Mouse (Mus musculus): ENCODE data around the gene Cda. TPM values are rescaled to one million over a fixed set of nuclear protein-coding genes. Genes with fewer than 3 reads are reported as not detected.

Cda gene
- polyA plus RNA-seq, 1 experiment = 0.33 TPM

- H3K27me3 ChIP-seq (ENCODE audit: control insufficient read depth, insufficient read depth, low read length) = 0 out of 2 replicates have a peak, but pooled peaks cover 1% of the 10 kb centered on the region
- H3K4me3 ChIP-seq (ENCODE audit: extremely low read depth, insufficient read depth, insufficient read length) = no peak overlapping the region
- no peaks in the 10 kb centered on the region for H3K4me1 ChIP-seq (ENCODE audit: control insufficient read depth, insufficient read depth, insufficient read length)
- TF ChIP-seq POLR2A (IDR thresholded peaks at IDR 0.05; ENCODE audit: low read depth, low read length) (no peak), CTCF (IDR thresholded peaks at IDR 0.05; ENCODE audit: extremely low read depth, insufficient read depth, insufficient read length, insufficient replicate concordance) (no peak)
- no peak for DNase-seq (ENCODE audit: low read depth in 1 of 2, low spot score in 2 of 2)
- 24% methylated on average over 12 of the region's 13 CpGs for WGBS
- H3K27ac ChIP-seq (ENCODE audit: insufficient read depth, low read length) = no peak overlapping the region
- H3K36me3 ChIP-seq (ENCODE audit: control insufficient read depth, insufficient read depth, low read length) = no peaks in the 10 kb centered on the region
Observed at GRCm38 (mm10) chr4:138407479-138408194, 39.8 kb upstream of the Cda start.

DNA sequence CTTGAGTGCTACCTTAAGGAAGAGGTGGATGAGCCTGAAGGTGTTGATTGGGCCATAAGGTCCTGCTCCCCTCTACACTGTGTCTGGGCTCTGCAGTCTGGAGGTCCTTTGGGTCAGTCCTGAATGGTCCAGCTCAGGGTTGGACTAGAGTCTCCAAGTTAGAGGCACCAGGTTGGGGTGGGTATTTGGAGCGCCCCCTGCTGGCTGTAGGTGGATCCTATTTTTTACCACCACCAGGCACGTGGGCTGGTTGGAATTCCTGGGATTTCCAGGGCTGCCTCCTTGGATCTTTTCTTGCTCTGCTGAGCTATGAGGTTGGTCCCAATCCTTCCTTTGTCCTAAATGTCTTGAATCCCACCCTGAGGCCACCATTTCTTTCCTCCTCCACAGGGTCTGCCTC is 37.0 kb upstream of the Cda start:
- no peaks in the 10 kb centered on the region for H3K36me3 ChIP-seq (ENCODE audit: control insufficient read depth, insufficient read depth, low read length)
- no peak for TF ChIP-seq POLR2A (IDR thresholded peaks at IDR 0.05; ENCODE audit: low read depth, low read length)
- peak; percentile 70; the same call in 1 of the 2 replicates for TF ChIP-seq CTCF (IDR thresholded peaks at IDR 0.05; ENCODE audit: extremely low read depth, insufficient read depth, insufficient read length, insufficient replicate concordance)
- 11% methylated on average over 2 of the region's 2 CpGs for WGBS
- DNase-seq (ENCODE audit: low read depth in 1 of 2, low spot score in 2 of 2) = peak in 1 of 2 experiments; percentile 29
- 0 out of 2 replicates have a peak, but pooled peaks cover 1% of the 10 kb centered on the region for H3K27me3 ChIP-seq (ENCODE audit: control insufficient read depth, insufficient read depth, low read length)
- H3K4me3 ChIP-seq (ENCODE audit: extremely low read depth, insufficient read depth, insufficient read length) = no peak overlapping the region
- no peak overlapping the region for H3K27ac ChIP-seq (ENCODE audit: insufficient read depth, low read length)
- no peaks in the 10 kb centered on the region for H3K4me1 ChIP-seq (ENCODE audit: control insufficient read depth, insufficient read depth, insufficient read length)

DNA sequence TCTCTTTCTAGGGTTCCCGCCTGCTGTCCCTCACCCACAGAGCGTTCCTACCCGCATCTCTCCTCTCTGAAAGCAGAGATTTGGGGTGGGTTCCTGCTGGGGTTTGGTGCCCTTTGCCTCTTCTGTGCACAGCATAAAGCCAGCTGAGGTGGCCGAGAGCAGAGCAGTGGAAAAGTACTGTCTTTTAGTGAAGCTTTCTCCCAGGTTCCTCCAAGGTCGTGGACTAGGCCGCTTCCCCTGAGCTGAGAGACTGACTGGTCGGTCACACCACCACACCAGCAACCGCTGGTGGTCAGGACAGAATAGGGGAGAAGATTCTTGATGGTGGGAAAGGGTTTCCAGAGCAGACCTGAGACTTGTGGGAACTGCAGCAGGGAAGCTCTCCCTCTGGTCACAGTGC is 28.9 kb upstream of the Cda start:
- 16% methylated on average over 8 of the region's 8 CpGs for WGBS
- peaks cover 19% of the 10 kb centered on the region for H3K27me3 ChIP-seq (ENCODE audit: control insufficient read depth, insufficient read depth, low read length)
- DNase-seq (ENCODE audit: low read depth in 1 of 2, low spot score in 2 of 2) = no peak

DNA sequence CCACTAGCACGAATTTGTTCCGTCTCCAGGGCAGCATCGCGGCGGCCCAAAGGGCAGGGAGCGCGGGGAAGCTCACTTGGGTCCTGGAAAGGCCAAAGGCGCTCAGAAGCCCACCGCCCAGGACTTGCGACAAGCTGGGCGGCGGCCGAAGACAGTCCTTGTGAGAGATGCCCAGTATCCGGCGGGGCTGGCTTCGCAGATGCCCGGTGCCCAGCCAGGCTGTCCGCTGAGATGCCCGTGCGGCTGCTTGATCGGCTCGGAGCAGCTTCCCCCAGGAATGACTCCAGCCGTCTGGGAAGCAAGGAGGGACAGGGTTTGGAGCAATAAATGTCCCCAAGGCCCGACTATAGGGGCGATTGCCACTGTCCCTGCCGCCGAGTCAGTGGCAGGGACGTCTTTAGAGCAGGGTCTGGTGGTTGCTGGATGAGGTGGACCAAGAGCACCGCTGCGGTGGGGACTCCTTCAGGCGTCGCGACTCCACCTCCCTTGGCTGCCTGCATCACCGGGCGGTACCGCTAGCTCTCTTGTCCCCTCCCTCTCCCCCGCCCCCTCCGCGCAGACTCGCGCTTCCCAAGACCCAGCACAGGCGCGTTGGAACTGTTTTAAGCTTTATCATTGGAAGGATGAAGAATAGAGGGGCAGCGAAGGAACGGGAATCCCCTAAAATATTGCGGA is 28.3 kb upstream of the Cda start, which contains the start of gene Fam43b:
Gene Fam43b, minus strand, starts transcription at position 558 of the 675 bp plus-strand sequence.
- peaks cover 19% of the 10 kb centered on the region for H3K27me3 ChIP-seq (ENCODE audit: control insufficient read depth, insufficient read depth, low read length)
- 3% methylated on average over 46 of the region's 46 CpGs for WGBS
- H3K27ac ChIP-seq (ENCODE audit: insufficient read depth, low read length) = no peak within 1 kb of the TSS
- DNase-seq (ENCODE audit: low read depth in 1 of 2, low spot score in 2 of 2) = no peak
- H3K4me3 ChIP-seq (ENCODE audit: extremely low read depth, insufficient read depth, insufficient read length) = no peak within 1 kb of the TSS
- no peaks in the 10 kb centered on the region; the same call in 1 of the 2 replicates for H3K4me1 ChIP-seq (ENCODE audit: control insufficient read depth, insufficient read depth, insufficient read length)
- TF ChIP-seq POLR2A (IDR thresholded peaks at IDR 0.05; ENCODE audit: low read depth, low read length) (no peak), CTCF (IDR thresholded peaks at IDR 0.05; ENCODE audit: extremely low read depth, insufficient read depth, insufficient read length, insufficient replicate concordance) (no peak)
- H3K36me3 ChIP-seq (ENCODE audit: control insufficient read depth, insufficient read depth, low read length) = no peaks in the 10 kb centered on the region

More for the DNA sequence above, 28.9 kb upstream of the Cda start:
- Histone ChIP-seq H3K27ac (ENCODE audit: insufficient read depth, low read length) (no peak overlapping the region), H3K4me1 (ENCODE audit: control insufficient read depth, insufficient read depth, insufficient read length) (no peaks in the 10 kb centered on the region; the same call in 1 of the 2 replicates), H3K4me3 (ENCODE audit: extremely low read depth, insufficient read depth, insufficient read length) (no peak overlapping the region), H3K36me3 (ENCODE audit: control insufficient read depth, insufficient read depth, low read length) (no peaks in the 10 kb centered on the region)
- no peak for TF ChIP-seq POLR2A (IDR thresholded peaks at IDR 0.05; ENCODE audit: low read depth, low read length)
- TF ChIP-seq CTCF (IDR thresholded peaks at IDR 0.05; ENCODE audit: extremely low read depth, insufficient read depth, insufficient read length, insufficient replicate concordance) = no peak

DNA sequence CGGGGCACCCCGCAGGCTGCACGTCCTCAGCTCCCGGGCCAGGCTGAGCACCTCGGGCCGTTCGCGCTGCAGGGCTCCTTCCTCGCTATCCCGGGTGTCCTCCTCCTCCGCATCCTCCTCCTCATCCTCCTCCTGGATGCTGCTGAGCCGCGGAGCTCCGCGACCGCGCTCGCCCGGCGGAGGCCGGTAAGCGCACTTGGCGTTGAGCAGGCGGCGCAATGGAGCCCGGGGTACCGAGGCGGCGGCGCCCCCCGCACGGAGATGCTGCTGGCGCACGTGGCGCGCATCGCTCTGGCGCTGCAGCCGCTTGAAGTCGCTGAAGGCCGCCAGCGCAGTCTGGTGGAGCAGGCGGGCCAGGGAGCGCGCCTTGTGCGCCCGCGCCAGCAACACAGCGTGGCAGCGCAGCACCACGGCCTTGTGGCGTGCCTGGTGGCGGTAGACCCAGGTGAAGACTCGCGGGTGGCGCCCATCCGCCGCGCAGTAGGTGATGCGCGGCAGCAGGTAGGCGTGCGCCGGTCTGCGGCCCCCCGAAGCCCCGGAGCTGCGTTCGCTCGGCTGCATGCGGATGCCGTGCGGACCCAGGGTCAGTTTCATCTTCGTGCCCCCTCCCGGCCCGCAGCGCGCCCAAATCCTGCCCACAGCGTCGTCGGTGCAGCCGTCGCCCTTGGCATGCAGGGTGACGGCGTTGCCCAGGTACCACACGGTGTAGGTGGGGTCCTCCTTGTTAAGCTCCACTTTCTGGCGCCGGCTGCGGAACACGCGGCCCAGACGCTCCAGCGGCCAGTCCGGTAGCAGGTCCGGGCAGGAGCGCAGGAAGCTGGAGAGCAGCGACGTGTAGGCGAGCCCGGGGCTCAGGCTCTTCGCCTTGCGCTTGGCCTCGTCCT is 27.5 kb upstream of the Cda start:
- H3K27ac ChIP-seq (ENCODE audit: insufficient read depth, low read length) = no peak overlapping the region
- no peaks in the 10 kb centered on the region; the same call in 1 of the 2 replicates for H3K4me1 ChIP-seq (ENCODE audit: control insufficient read depth, insufficient read depth, insufficient read length)
- peaks cover 19% of the 10 kb centered on the region for H3K27me3 ChIP-seq (ENCODE audit: control insufficient read depth, insufficient read depth, low read length)
- DNase-seq (ENCODE audit: low read depth in 1 of 2, low spot score in 2 of 2) = no peak
- TF ChIP-seq CTCF (IDR thresholded peaks at IDR 0.05; ENCODE audit: extremely low read depth, insufficient read depth, insufficient read length, insufficient replicate concordance) (no peak), POLR2A (IDR thresholded peaks at IDR 0.05; ENCODE audit: low read depth, low read length) (no peak)
- no peak overlapping the region for H3K4me3 ChIP-seq (ENCODE audit: extremely low read depth, insufficient read depth, insufficient read length)
- WGBS = 5% methylated on average over 102 of the region's 103 CpGs
- H3K36me3 ChIP-seq (ENCODE audit: control insufficient read depth, insufficient read depth, low read length) = no peaks in the 10 kb centered on the region

GRCm38 (mm10) chr4:138393703-138394102 is 25.9 kb upstream of the Cda start:
- no peaks in the 10 kb centered on the region for H3K36me3 ChIP-seq (ENCODE audit: control insufficient read depth, insufficient read depth, low read length)
- no peak overlapping the region for H3K27ac ChIP-seq (ENCODE audit: insufficient read depth, low read length)
- peaks cover 19% of the 10 kb centered on the region for H3K27me3 ChIP-seq (ENCODE audit: control insufficient read depth, insufficient read depth, low read length)
- TF ChIP-seq POLR2A (IDR thresholded peaks at IDR 0.05; ENCODE audit: low read depth, low read length) (no peak), CTCF (IDR thresholded peaks at IDR 0.05; ENCODE audit: extremely low read depth, insufficient read depth, insufficient read length, insufficient replicate concordance) (no peak)
- H3K4me1 ChIP-seq (ENCODE audit: control insufficient read depth, insufficient read depth, insufficient read length) = no peaks in the 10 kb centered on the region; the same call in 1 of the 2 replicates
- no peak overlapping the region for H3K4me3 ChIP-seq (ENCODE audit: extremely low read depth, insufficient read depth, insufficient read length)
- no peak for DNase-seq (ENCODE audit: low read depth in 1 of 2, low spot score in 2 of 2)
- whole genome bisulfite sequencing = 75% methylated on average over 7 of the region's 7 CpGs
